ENCODE assay signal across 22 mouse cellular contexts in genomic region chr6:105066146-105066545, GRCm38 (mm10).
DNase-seq lines count a peak whose midpoint lies in the region; ATAC-seq and TF ChIP-seq lines count a peak whose summit lies in the region.
"Had no signal": no experiment of that assay in that cellular context is flagged by ENCODE, and none has a peak within 500 bp of the region (broad histone marks: within the 10 kb centered on the region; RNA-seq: fewer than 3 reads in every experiment).

No protein-coding gene starts in this region.

- no peaks in the 10 kb centered on the region for H3K27me3 ChIP-seq in forebrain, embryonic 16.5 days (replicated peaks; ENCODE audit: control insufficient read depth, insufficient read depth, low read length)
- H3K27me3 ChIP-seq in forebrain, embryonic 13.5 days: no peaks in the 10 kb centered on the region
- H3K27me3 ChIP-seq in midbrain, postnatal 0 days (ENCODE audit: insufficient read depth, low read length): no peaks in the 10 kb centered on the region
- H3K27me3 ChIP-seq in midbrain, embryonic 14.5 days (ENCODE audit: control insufficient read depth, insufficient read depth, low read length): no peaks in the 10 kb centered on the region
- H3K27me3 ChIP-seq in neural tube, embryonic 14.5 days (ENCODE audit: control insufficient read depth, insufficient read depth, low read length): no peaks in the 10 kb centered on the region
- H3K27me3 ChIP-seq: embryonic facial prominence, embryonic 12.5 days; forebrain, embryonic 15.5 days; hindbrain, embryonic 15.5 days; intestine, embryonic 15.5 days had no signal

- H3K4me1 ChIP-seq in forebrain, embryonic 16.5 days (replicated peaks; ENCODE audit: control insufficient read depth, insufficient read depth, low read length): no peaks in the 10 kb centered on the region
- H3K4me1 ChIP-seq in forebrain, embryonic 13.5 days: no peaks in the 10 kb centered on the region
- no peaks in the 10 kb centered on the region for H3K4me1 ChIP-seq in midbrain, postnatal 0 days (ENCODE audit: insufficient read depth, low read length)
- H3K4me1 ChIP-seq in midbrain, embryonic 14.5 days (ENCODE audit: control insufficient read depth, insufficient read depth, low read length): no peaks in the 10 kb centered on the region
- no peaks in the 10 kb centered on the region for H3K4me1 ChIP-seq in neural tube, embryonic 14.5 days (ENCODE audit: control insufficient read depth, insufficient read depth, low read length)
- H3K4me1 ChIP-seq: embryonic facial prominence, embryonic 12.5 days; forebrain, embryonic 15.5 days; hindbrain, embryonic 15.5 days; intestine, embryonic 15.5 days had no signal

- peak; percentile 26; the same call in 1 of the 2 replicates for ATAC-seq in forebrain, embryonic 16.5 days
- no peak for ATAC-seq in forebrain, embryonic 13.5 days
- no peak for ATAC-seq in midbrain, postnatal 0 days (ENCODE audit: low FRiP score)
- ATAC-seq in midbrain, embryonic 14.5 days (ENCODE audit: low FRiP score, low TSS enrichment): no peak
- ATAC-seq in neural tube, embryonic 14.5 days (ENCODE audit: low read depth): peak; percentile 61; the same call in 1 of the 2 replicates
- ATAC-seq: CD4-positive, CD25-positive, alpha-beta regulatory T cell, adult 4 months; forebrain, embryonic 15.5 days; intestine, embryonic 15.5 days had no signal

- no peak overlapping the region for H3K4me3 ChIP-seq in forebrain, embryonic 16.5 days (replicated peaks; ENCODE audit: low read length)
- H3K4me3 ChIP-seq in forebrain, embryonic 13.5 days: no peak overlapping the region
- H3K4me3 ChIP-seq in midbrain, postnatal 0 days (ENCODE audit: low read depth, low read length): no peak overlapping the region
- H3K4me3 ChIP-seq in midbrain, embryonic 14.5 days (replicated peaks; ENCODE audit: low read depth, low read length): no peak overlapping the region
- no peak overlapping the region for H3K4me3 ChIP-seq in neural tube, embryonic 14.5 days (ENCODE audit: low read depth, low read length)
- H3K4me3 ChIP-seq: embryonic facial prominence, embryonic 12.5 days; erythroblast, embryonic 14.5 days; forebrain, embryonic 15.5 days; hindbrain, embryonic 15.5 days; intestine, embryonic 15.5 days had no signal

- no peak for TF ChIP-seq CTCF in midbrain, postnatal 0 days (IDR thresholded peaks at IDR 0.05)

- H3K9ac ChIP-seq in forebrain, embryonic 16.5 days (replicated peaks; ENCODE audit: low read depth, low read length): no peak overlapping the region
- H3K9ac ChIP-seq in forebrain, embryonic 13.5 days: no peak overlapping the region
- no peak overlapping the region for H3K9ac ChIP-seq in midbrain, postnatal 0 days (replicated peaks; ENCODE audit: low read length, poor library complexity, severe bottlenecking)
- H3K9ac ChIP-seq in midbrain, embryonic 14.5 days (replicated peaks; ENCODE audit: low read length): no peak overlapping the region
- H3K9ac ChIP-seq in neural tube, embryonic 14.5 days (replicated peaks; ENCODE audit: low read depth, low read length): no peak overlapping the region
- H3K9ac ChIP-seq: embryonic facial prominence, embryonic 12.5 days; forebrain, embryonic 15.5 days; hindbrain, embryonic 15.5 days; intestine, embryonic 15.5 days had no signal

- H3K27ac ChIP-seq in forebrain, embryonic 16.5 days (ENCODE audit: low read length): no peak overlapping the region
- no peak overlapping the region for H3K27ac ChIP-seq in forebrain, embryonic 13.5 days
- no peak overlapping the region for H3K27ac ChIP-seq in midbrain, postnatal 0 days (ENCODE audit: low read depth, low read length)
- H3K27ac ChIP-seq in midbrain, embryonic 14.5 days (replicated peaks; ENCODE audit: low read depth, low read length): no peak overlapping the region
- no peak overlapping the region for H3K27ac ChIP-seq in neural tube, embryonic 14.5 days (ENCODE audit: low read depth, low read length)
- H3K27ac ChIP-seq: embryonic facial prominence, embryonic 12.5 days; forebrain, embryonic 15.5 days; hindbrain, embryonic 15.5 days; intestine, embryonic 15.5 days had no signal

- no peak overlapping the region for H3K4me2 ChIP-seq in forebrain, embryonic 16.5 days (ENCODE audit: low read length)
- H3K4me2 ChIP-seq in forebrain, embryonic 13.5 days: no peak overlapping the region
- no peak overlapping the region for H3K4me2 ChIP-seq in midbrain, postnatal 0 days (ENCODE audit: low read depth, low read length, poor library complexity, severe bottlenecking)
- no peak overlapping the region for H3K4me2 ChIP-seq in midbrain, embryonic 14.5 days (ENCODE audit: low read length)
- no peak overlapping the region for H3K4me2 ChIP-seq in neural tube, embryonic 14.5 days (ENCODE audit: low read depth, low read length)
- H3K4me2 ChIP-seq: embryonic facial prominence, embryonic 12.5 days; forebrain, embryonic 15.5 days; heart, embryonic 11.5 days; hindbrain, embryonic 15.5 days; intestine, embryonic 15.5 days had no signal

- H3K36me3 ChIP-seq in forebrain, embryonic 16.5 days (ENCODE audit: control insufficient read depth, insufficient read depth): no peaks in the 10 kb centered on the region
- H3K36me3 ChIP-seq in forebrain, embryonic 13.5 days (ENCODE audit: poor library complexity, severe bottlenecking): no peaks in the 10 kb centered on the region
- no peaks in the 10 kb centered on the region for H3K36me3 ChIP-seq in midbrain, postnatal 0 days (ENCODE audit: insufficient read depth, low read length)
- no peaks in the 10 kb centered on the region for H3K36me3 ChIP-seq in midbrain, embryonic 14.5 days (ENCODE audit: control insufficient read depth, insufficient read depth, low read length)
- H3K36me3 ChIP-seq in neural tube, embryonic 14.5 days (ENCODE audit: control insufficient read depth, insufficient read depth, low read length): no peaks in the 10 kb centered on the region
- H3K36me3 ChIP-seq: embryonic facial prominence, embryonic 12.5 days; forebrain, embryonic 15.5 days; hindbrain, embryonic 15.5 days; intestine, embryonic 15.5 days had no signal

- WGBS in forebrain, embryonic 16.5 days: 44% methylated on average over 2 of the region's 2 CpGs
- WGBS in forebrain, embryonic 13.5 days: 53% methylated on average over 2 of the region's 2 CpGs
- WGBS in midbrain, postnatal 0 days: 70% methylated on average over 2 of the region's 2 CpGs
- 76% methylated on average over 2 of the region's 2 CpGs for WGBS in midbrain, embryonic 14.5 days
- WGBS in neural tube, embryonic 14.5 days: 60% methylated on average over 2 of the region's 2 CpGs

- H3K9me3 ChIP-seq in forebrain, embryonic 16.5 days (ENCODE audit: control insufficient read depth, low read length): no peaks in the 10 kb centered on the region
- no peaks in the 10 kb centered on the region for H3K9me3 ChIP-seq in forebrain, embryonic 13.5 days (replicated peaks)
- no peaks in the 10 kb centered on the region for H3K9me3 ChIP-seq in midbrain, postnatal 0 days (ENCODE audit: low read length)
- no peaks in the 10 kb centered on the region for H3K9me3 ChIP-seq in midbrain, embryonic 14.5 days (ENCODE audit: control insufficient read depth, low read length)
- H3K9me3 ChIP-seq in neural tube, embryonic 14.5 days (ENCODE audit: control insufficient read depth, low read length): no peaks in the 10 kb centered on the region
- H3K9me3 ChIP-seq: embryonic facial prominence, embryonic 12.5 days; forebrain, embryonic 15.5 days; hindbrain, embryonic 15.5 days; intestine, embryonic 15.5 days had no signal

- peak; percentile 39 for DNase-seq in midbrain, postnatal 0 days (ENCODE audit: low spot score)
- DNase-seq in midbrain, embryonic 14.5 days: no peak
- no peak for DNase-seq in spleen, adult 18-20 months
- DNase-seq: adrenal gland, adult 2 months; adrenal gland, postnatal 14 days; cerebellum, adult 11-12 months; cerebellum, adult 9-10 months; cerebellum, postnatal 14 days; gastrocnemius, postnatal 10 days; gastrocnemius, postnatal 36 days; heart, adult 11 months; kidney, adult 11 months had no signal

Comparison
In these comparisons a context has a peak if more than half of its experiments do, and no peak if none do; other contexts are left out.
1. ATAC-seq: peak in forebrain, embryonic 16.5 days (single experiment) and neural tube, embryonic 14.5 days (single experiment); none in forebrain, embryonic 13.5 days (single experiment), midbrain, postnatal 0 days (single experiment) and midbrain, embryonic 14.5 days (single experiment).